Mouse (Mus musculus): ENCODE results near the gene Olfr1218.
"Not testable (repeated sequence)": the region's sequence is repeated elsewhere in the genome, so short reads cannot be mapped to it uniquely, and the experiment has no call there.

Olfr1218 gene

GRCm38 (mm10) chr2:89061087-89061486 is at the start of gene Olfr1218:
TSS of gene Olfr1218 (minus strand) at chr2:89061187.
- DNase-seq = no peak

GRCm38 (mm10) chr2:89106735-89107134 is 45.7 kb upstream of the Olfr1218 start, which contains the start of gene Olfr1220:
TSS of gene Olfr1220 (minus strand) at chr2:89106835.
- DNase-seq = no peak

GRCm38 (mm10) chr2:89105651-89106050 is 44.7 kb upstream of the Olfr1218 start:
- DNase-seq = no peak

- DNase-seq = no peak
Observed at GRCm38 (mm10) chr2:89093848-89094247, 32.9 kb upstream of the Olfr1218 start.

DNA sequence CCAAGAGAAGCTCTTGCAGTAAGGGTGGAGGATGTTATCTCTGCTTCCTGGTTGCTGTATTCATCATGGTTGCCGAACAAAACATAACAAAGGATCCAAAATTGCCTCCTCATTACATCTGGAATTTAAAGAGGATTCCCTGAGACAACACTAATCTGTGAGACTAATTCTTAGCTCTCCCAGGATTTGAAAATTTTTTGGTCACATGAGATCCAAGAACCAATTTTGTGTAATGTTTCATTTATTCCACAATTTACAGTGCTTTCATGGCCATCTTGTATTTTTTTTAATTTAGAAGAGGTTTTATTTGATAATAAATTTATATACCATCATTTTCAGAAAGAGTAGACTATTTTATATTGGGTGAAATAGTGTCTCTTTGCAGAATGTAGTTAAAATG is 22.4 kb upstream of the Olfr1218 start, which contains the start of gene Olfr1219:
Gene Olfr1219, minus strand, starts transcription at position 101 of the 400 bp plus-strand sequence.
- DNase-seq = no peak

DNA sequence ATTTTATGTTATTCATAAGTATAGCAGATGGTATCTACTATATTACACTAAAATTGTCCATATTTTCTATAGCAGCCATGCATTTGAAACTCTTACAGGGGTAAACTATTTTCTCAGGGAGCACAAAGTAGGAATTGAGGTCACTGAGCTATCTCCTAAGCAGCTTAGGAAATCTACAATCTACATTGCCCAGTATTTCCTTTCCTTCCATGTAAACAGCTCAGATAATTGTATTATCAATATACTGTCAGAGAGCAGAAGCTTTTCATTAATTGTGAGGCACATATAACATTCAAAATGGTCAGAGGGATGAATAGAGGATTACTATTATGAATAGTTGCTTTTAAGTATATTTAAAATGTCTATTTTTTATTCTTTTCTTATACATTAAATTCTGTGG is 20.5 kb upstream of the Olfr1218 start:
- no peak for DNase-seq

DNA sequence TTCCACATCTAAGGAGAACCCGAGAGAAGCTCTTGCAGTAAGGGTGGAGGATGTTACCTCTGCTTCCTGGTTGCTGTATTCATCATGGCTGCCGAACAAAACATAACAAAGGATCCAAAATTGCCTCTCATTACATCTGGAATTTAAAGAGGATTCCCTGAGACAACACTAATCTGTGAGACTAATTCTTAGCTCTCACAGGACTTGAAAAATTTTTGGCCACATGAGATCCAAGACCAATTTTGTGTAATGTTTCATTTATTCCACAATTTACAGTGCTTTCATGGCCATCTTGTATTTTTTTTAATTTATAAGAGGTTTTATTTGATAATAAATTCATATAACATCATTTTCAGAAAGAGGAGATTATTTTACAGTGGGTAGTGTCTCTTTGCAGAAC is 29.0 kb downstream of the Olfr1218 start, which contains the start of gene Olfr1217:
Gene Olfr1217, minus strand, starts transcription at position 101 of the 400 bp plus-strand sequence.
- DNase-seq = no peak

DNA sequence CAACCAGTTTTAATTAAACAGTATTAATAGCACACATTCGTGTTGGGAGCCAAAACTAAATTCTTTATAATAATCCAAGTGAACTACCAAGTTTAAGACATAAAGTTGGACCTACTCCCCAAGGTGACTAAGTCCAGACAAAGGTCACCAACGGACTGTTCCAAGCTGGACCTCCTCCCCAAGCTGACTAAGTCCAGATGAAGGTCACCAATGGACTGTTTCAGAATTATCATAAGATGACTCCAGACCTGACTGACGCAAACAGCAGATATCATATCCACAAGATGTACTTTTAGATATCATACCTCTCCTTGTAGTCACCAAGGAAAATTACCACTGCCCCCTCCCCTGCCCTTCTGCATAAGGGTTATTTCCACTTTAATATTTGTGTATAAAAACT is 39.6 kb downstream of the Olfr1218 start:
- DNase-seq = not testable (repeated sequence)

- no peak for DNase-seq
Observed at GRCm38 (mm10) chr2:89018240-89018639, 42.7 kb downstream of the Olfr1218 start, which contains the start of gene Olfr1216. TSS of gene Olfr1216 (minus strand) at chr2:89018340.

DNA sequence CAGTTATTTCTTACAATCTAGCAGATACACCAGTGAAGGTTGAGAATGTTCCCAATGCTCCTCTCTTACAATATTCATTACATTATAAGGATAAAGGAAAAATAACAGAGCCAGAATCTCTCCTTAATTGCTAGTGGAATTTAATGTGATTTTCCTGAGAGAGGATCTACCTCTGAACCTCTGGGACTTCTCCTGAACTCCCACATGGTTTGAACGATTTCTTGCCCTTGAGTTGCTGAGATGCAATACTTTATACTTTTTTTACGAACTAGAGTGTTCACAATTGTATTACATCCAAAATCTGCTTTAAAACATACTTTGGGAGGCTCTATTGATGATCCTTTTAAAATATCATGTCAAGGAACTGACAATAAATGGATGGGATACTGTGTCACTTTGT is 54.1 kb downstream of the Olfr1218 start, which contains the start of gene Olfr1215:
Gene Olfr1215, minus strand, starts transcription at position 101 of the 400 bp plus-strand sequence.
- no peak for DNase-seq

Measured in cerebellum, adult 9-10 months (tissue).